ENCODE assay signal across 8 mouse cellular contexts in the genomic region with DNA sequence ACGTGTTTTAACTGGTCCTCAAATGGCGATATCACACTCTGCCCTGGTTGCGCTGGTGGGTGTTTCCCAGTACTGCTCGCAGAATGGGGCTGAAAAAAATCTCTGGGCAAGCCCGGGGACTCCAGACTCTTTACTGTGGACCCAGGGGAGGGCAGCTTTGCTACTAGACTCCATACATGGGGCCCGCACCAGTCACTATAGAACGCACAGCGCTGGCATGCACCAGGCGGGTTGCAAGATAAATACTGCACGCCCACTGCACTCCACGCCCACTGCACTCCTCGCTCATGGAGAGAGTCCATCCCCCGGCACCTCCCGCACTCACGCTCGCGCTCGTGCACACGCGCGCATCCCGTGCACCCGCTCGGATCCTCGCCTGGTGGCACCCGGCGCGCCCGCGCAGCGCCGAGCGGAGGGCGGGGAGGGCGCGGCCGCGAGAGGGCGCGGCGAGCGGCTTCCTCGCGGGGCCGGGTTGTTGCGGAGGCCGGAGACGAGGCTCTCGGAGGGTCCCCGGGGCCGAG. TPM values are rescaled to one million over a fixed set of nuclear protein-coding genes. Genes with fewer than 3 reads are reported as not detected.
DNase-seq lines count a peak whose midpoint lies in the region; ATAC-seq and TF ChIP-seq lines count a peak whose summit lies in the region.

A gene (plus strand): TSS at position 429 of the 521 bp plus-strand sequence.

- H3K27me3 ChIP-seq in forebrain, embryonic 16.5 days (replicated peaks; ENCODE audit: control insufficient read depth, insufficient read depth, low read length) = no peaks in the 10 kb centered on the region
- H3K27me3 ChIP-seq in liver, embryonic 14.5 days (ENCODE audit: control insufficient read depth, insufficient read depth, low read length) = peaks cover 18% of the 10 kb centered on the region
- peaks cover 6% of the 10 kb centered on the region; the same call in 1 of the 2 replicates for H3K27me3 ChIP-seq in neural tube, embryonic 12.5 days (replicated peaks)
- no peaks in the 10 kb centered on the region for H3K27me3 ChIP-seq in testis, adult 2 months (ENCODE audit: control insufficient read depth, insufficient read depth, low read length)

- peak within 1 kb of the TSS; percentile 90 for H3K9ac ChIP-seq in forebrain, embryonic 16.5 days (replicated peaks; ENCODE audit: low read depth, low read length)
- H3K9ac ChIP-seq in liver, embryonic 14.5 days (replicated peaks) = peak within 1 kb of the TSS; percentile 40
- peak within 1 kb of the TSS; percentile 75 for H3K9ac ChIP-seq in neural tube, embryonic 12.5 days

- TF ChIP-seq POLR2A in testis, adult 2 months (IDR thresholded peaks at IDR 0.05; ENCODE audit: control insufficient read depth, low read depth, low read length) = no peak

- intact Hi-C loops in heart, postnatal 10 days (cut with DNase I) = loop anchor here (5.0 kb wide), 1 partner anchor 282 kb away; a partner anchor contains a TSS

- peak within 1 kb of the TSS; percentile 74 for H3K4me3 ChIP-seq in forebrain, embryonic 16.5 days (replicated peaks; ENCODE audit: low read length)
- H3K4me3 ChIP-seq in liver, embryonic 14.5 days (ENCODE audit: insufficient read depth in 1 of 2, low read depth in 2 of 2, low read length in 2 of 2) = peak within 1 kb of the TSS; percentile 53 to 59
- H3K4me3 ChIP-seq in neural tube, embryonic 12.5 days = peak within 1 kb of the TSS; percentile 64
- peak within 1 kb of the TSS; percentile 79 for H3K4me3 ChIP-seq in testis, adult 2 months (ENCODE audit: control insufficient read depth, low read depth, low read length)

- DNase-seq in ES-CJ7 (ENCODE audit: low read depth, low spot score) = peak; percentile 77
- DNase-seq in cerebellum, adult 11 months = peak; percentile 68
- DNase-seq in heart, postnatal 10 days = peak; percentile 72 to 80
- peak; percentile 59 to 73 for DNase-seq in kidney, postnatal 36 days
- DNase-seq in liver, embryonic 14.5 days (ENCODE audit: low read depth in 3 of 3, low spot score in 3 of 3) = peak in 1 of 3 experiments; percentile 54

- WGBS in forebrain, embryonic 16.5 days = under 1% methylated on average over 48 of the region's 51 CpGs
- WGBS in liver, embryonic 14.5 days (ENCODE audit: insufficient replicate concordance) = under 1% methylated on average over 47 of the region's 51 CpGs
- under 1% methylated on average over 51 of the region's 51 CpGs for WGBS in neural tube, embryonic 12.5 days

- peak; percentile 91 for ATAC-seq in forebrain, embryonic 16.5 days
- peak; percentile 90 for ATAC-seq in liver, embryonic 14.5 days (ENCODE audit: insufficient read depth)
- ATAC-seq in neural tube, embryonic 12.5 days (ENCODE audit: low FRiP score, low read depth) = peak; percentile 92

- TF ChIP-seq CTCF in liver, embryonic 14.5 days (IDR thresholded peaks at IDR 0.05; ENCODE audit: low read depth) = no peak
- no peak for TF ChIP-seq CTCF in testis, adult 2 months (IDR thresholded peaks at IDR 0.05; ENCODE audit: control insufficient read depth, insufficient read depth, insufficient replicate concordance, low read depth, low read length)

- no peaks in the 10 kb centered on the region for H3K9me3 ChIP-seq in forebrain, embryonic 16.5 days (ENCODE audit: control insufficient read depth, low read length)
- H3K9me3 ChIP-seq in liver, embryonic 14.5 days (ENCODE audit: control insufficient read depth, low read length) = no peaks in the 10 kb centered on the region
- no peaks in the 10 kb centered on the region for H3K9me3 ChIP-seq in neural tube, embryonic 12.5 days

- H3K4me1 ChIP-seq in forebrain, embryonic 16.5 days (replicated peaks; ENCODE audit: control insufficient read depth, insufficient read depth, low read length) = peaks cover 25% of the 10 kb centered on the region
- H3K4me1 ChIP-seq in liver, embryonic 14.5 days (replicated peaks; ENCODE audit: control insufficient read depth in 2 of 2, insufficient read depth in 2 of 2, low read length in 1 of 2) = peaks cover 3 to 10% of the 10 kb centered on the region in 2 experiments; a peak in 2 of 4 replicates
- H3K4me1 ChIP-seq in neural tube, embryonic 12.5 days = peaks cover 9% of the 10 kb centered on the region
- peaks cover 10% of the 10 kb centered on the region for H3K4me1 ChIP-seq in testis, adult 2 months (ENCODE audit: control insufficient read depth, insufficient read depth, low read length)

- H3K36me3 ChIP-seq in forebrain, embryonic 16.5 days (ENCODE audit: control insufficient read depth, insufficient read depth) = no peaks in the 10 kb centered on the region
- H3K36me3 ChIP-seq in liver, embryonic 14.5 days (replicated peaks; ENCODE audit: control insufficient read depth, insufficient read depth, low read depth) = no peaks in the 10 kb centered on the region
- no peaks in the 10 kb centered on the region for H3K36me3 ChIP-seq in neural tube, embryonic 12.5 days
- no peaks in the 10 kb centered on the region for H3K36me3 ChIP-seq in testis, adult 2 months (ENCODE audit: control insufficient read depth, insufficient read depth, low read length)

- peak within 1 kb of the TSS; percentile 67 for H3K27ac ChIP-seq in forebrain, embryonic 16.5 days (ENCODE audit: low read length)
- no peak within 1 kb of the TSS; the same call in 1 of the 2 replicates for H3K27ac ChIP-seq in liver, embryonic 14.5 days
- H3K27ac ChIP-seq in neural tube, embryonic 12.5 days = no peak within 1 kb of the TSS
- H3K27ac ChIP-seq in testis, adult 2 months (ENCODE audit: control insufficient read depth, insufficient read depth, low read depth, low read length) = no peak within 1 kb of the TSS

- H3K4me2 ChIP-seq in forebrain, embryonic 16.5 days (ENCODE audit: low read length) = peak within 1 kb of the TSS; percentile 73
- peak within 1 kb of the TSS; percentile 88 for H3K4me2 ChIP-seq in liver, embryonic 14.5 days (ENCODE audit: low read depth)
- H3K4me2 ChIP-seq in neural tube, embryonic 12.5 days (replicated peaks) = peak within 1 kb of the TSS; percentile 91

- TF ChIP-seq EP300 in liver, embryonic 14.5 days (IDR thresholded peaks at IDR 0.05; ENCODE audit: low read depth) = no peak

RNA-seq across cellular contexts. Expression of the gene that starts here (rescaled TPM):
- 46.2 and 47.6 TPM in 2 replicates for polyA plus RNA-seq in forebrain, embryonic 16.5 days (2015; fragmentation: Nextera tagmentation; extraction: Ambion mirVana)
- 1 to 10 TPM; 4.5 to 4.6 TPM for total RNA-seq in heart, postnatal 10 days (2021)
- polyA plus RNA-seq in liver, embryonic 14.5 days (2012; rRNA removed) = 1.8 and 2.5 TPM in 2 replicates
- polyA plus RNA-seq in liver, embryonic 14.5 days (2014; fragmentation: Nextera tagmentation; extraction: Ambion mirVana) = 1.0 and 1.4 TPM in 2 replicates
- 15.5 and 16.7 TPM in 2 replicates for polyA plus RNA-seq in neural tube, embryonic 12.5 days (2016; fragmentation: Nextera tagmentation; extraction: Ambion mirVana)
- polyA plus RNA-seq in testis, adult 2 months (2012; rRNA removed) = 2.2 and 3.2 TPM in 2 replicates

Comparison
In these comparisons a context has a peak if more than half of its experiments do, and no peak if none do; other contexts are left out.
1. H3K9ac ChIP-seq: peak in every context shown above with its lines; median percentile 90 in forebrain, embryonic 16.5 days; 75 in neural tube, embryonic 12.5 days; 40 in liver, embryonic 14.5 days.